Mouse (Mus musculus) mouse embryonic stem cell (cell line): ENCODE data around the gene Prpf8.
"Not testable (repeated sequence)": the region's sequence is repeated elsewhere in the genome, so short reads cannot be mapped to it uniquely, and the experiment has no call there.

Experiments
- in situ Hi-C, 2 experiments: fragments of 300-500 bp; cut with MboI; formaldehyde crosslinking; loops; 1 replicate in 1 of 2; 3 replicates in 1 of 2; pipeline ENCODE4 v1.14.3; 2019 to 2020; ENCODE audit warnings: low sequenced_read_pairs in 2 of 2, low pct_unique_long_range_greater_than_20kb in 1 of 2, mixed read lengths in 1 of 2; ENCODE audit not compliant: unreplicated experiment in 1 of 2

Prpf8 gene

DNA sequence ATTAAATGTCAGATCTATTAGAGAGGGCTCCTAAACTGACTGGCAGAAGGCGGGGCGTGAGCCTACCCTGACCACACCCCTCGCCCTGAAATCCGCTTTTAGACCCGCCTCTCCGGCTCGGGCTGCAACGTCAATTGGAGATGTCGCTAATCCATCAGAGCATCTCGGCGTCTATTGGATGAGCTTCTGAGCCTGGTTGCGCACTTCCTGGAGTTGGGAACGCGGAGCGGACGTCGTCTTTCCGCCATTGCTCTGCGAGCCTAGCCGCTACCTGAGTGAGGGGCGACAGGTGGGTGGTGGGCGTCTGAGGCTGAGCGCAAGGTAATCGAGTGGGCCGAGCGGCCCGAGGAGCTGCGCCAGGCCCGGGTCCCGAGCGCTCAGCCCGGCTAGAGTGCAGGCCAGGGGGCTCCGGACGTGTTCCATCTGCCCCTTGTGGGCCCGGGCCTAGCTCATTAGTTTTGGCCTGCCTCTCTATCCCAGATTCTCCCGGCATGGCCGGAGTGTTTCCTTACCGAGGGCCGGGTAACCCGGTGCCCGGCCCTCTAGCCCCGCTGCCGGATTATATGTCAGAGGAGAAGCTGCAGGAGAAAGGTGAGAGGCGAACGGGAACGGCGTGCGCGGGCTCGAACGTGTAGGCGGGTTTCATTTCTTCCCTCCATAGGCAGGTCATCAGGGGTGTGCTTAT lies at the start of gene Prpf8:
Prpf8 (plus strand) TSS at position 216 of the 685 bp plus-strand sequence.
- in situ Hi-C loops: loop anchor here in 1 of 2 experiments (25.0 kb wide), 1 partner anchor 824 kb away; no protein-coding TSS in a partner anchor

DNA sequence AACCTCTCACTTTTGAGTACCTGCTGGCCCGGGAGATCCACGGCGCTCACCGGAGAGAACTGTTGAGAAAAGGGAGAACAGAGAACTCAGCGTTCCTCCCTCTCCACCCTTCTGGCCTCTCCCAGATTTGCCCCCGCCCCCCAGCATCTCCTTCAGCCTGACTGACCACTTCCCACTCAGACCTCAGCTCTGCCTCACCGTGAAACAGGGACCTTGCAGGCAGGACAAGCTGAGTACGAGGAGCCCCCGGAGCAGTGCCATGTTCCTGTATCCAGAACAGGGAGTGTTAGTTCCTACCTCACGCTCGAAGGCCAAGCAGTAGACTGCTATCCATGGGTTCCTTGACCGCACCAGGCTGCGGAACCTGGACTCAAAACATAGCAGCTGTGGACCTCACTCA lies 48.4 kb upstream of the Prpf8 start:
- in situ Hi-C loops: no loop called here

DNA sequence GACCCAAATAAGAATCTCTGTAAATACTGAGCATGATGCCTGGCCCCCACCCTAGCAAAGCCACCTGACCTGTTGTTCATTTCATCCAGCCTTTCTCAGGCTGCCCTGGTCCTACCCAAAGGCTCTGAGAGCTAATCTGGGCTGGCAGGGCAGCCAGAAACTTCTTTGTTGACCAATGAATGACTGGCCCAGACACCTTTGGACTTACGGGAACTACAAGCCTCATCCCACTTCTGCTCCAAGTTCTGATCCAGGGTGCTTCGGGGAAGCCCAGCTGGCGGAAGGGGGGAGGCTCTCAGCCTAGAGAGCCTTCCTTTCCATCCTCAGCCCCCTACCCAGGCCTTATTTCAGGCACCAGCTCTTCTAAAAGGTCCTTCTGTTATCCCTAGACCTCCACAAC lies 47.8 kb upstream of the Prpf8 start:
- in situ Hi-C loops: no loop called here

DNA sequence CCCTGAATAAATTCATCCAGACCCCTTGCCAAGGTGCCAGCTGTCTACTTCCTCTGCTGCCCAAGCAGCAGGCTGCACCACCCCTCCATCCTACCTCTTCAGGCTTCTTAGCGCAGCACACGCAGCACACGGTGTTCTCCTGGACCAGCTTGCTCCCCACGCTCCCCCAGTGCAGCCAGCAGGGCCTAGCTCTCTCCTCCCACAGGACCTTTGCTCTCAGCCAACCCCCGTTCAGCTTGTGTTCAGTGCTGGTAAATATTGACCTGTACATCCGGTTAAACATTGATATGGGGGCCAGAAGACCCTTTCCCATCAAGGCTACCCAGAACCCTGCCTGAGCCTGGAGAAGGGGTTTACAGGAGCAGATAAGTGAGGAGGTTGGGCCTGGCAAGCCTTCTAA lies 47.3 kb upstream of the Prpf8 start, which contains the start of gene Serpinf2:
Serpinf2 (minus strand) TSS at position 229 of the 400 bp plus-strand sequence.
- in situ Hi-C loops: no loop called here

DNA sequence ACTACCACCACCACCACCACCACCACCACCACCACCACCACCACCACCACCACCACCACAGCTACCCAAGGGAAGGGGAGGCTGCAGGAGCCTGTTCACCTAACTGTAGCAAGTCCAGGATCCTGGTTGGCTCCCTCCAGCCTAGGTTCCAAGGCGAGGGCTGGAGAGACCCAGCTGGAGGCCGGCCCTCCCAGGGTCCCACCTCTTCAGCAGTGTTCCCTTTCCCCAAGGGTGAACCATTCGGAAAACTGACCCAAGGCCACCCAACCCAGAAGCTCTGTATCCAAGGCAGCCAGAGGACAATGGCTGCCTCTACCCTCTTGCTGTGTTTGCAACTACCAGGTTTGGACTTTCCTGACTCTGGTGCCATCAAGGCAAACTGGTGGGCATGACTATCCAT lies 46.7 kb upstream of the Prpf8 start:
- in situ Hi-C loops: no loop called here

DNA sequence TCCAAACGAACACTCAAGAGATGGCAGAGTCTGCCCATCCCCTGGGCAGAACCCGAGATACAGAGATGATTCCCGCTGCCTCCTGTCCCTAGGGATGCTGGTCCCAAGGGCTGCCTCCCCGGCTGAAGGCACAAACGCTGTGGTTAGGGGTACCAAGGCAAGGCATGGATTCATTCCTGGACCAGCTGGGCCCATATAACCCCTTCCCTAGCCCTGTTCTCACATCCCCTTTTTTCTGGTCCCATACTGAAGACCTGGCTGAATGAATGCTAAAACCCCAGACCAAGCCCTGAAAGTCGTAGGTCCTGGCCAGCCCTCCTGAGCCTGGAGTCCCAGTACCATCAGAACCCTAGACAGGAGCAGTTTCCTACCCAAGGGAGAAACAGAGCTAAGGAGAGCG lies 45.6 kb upstream of the Prpf8 start:
- in situ Hi-C loops: no loop called here

DNA sequence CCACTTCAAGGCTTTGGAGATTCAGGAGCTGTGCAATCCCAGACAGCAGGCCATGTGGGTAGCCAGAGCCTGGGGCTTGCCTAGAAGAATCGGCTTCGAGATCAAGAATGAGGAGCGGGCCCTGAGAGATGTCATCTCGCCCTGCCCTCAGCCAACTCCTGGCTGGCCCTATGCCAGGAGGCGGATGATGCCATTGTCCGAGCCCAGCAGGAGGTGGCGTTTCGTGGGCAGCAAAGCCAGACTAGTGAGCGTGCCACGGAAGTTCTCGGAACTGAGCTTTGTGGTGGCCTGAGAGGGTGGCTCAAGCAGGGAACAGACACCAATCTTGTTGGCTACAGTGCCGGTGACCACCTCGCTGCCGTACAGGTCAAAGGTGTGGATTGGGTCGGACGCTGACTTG lies 45.0 kb upstream of the Prpf8 start:
- in situ Hi-C loops: no loop called here

DNA sequence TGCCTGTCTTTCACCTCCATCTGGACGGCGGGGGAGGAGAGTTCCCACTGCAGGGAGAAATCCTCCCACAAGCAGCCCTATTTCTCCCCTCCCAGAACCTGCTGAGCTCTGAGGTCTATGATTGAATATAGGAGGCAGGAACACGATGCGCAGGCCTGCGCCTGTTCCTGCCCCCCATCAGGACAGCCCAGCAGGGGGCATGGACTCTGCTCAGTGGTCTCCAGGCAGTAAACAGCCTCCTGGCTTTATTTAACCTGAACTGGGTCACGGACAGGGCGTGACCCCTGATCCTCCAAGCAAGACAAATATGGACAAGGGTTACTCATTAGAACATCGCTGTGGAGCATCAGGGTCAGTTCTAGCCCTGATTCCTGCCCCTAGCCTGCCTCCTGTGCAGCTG lies 42.9 kb upstream of the Prpf8 start:
- in situ Hi-C loops: no loop called here

DNA sequence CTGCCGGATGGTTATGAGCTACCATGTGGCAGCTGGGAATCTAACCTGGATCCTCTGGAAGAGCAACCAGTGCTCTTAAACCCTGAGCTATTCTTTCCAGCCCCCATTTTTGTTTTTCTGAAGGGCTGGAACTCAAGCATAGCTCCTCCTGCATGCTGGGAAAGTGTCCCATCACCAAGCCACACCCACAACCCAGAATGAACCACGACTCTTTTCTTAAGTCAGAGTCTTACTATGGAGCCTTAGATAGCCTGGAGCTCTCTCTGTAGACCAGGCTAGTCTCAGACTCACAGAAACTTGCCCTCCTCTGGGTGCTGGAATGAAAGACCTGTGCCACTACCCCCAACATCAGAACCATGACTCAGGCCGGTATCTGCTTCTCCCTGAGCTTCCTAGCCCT lies 38.0 kb upstream of the Prpf8 start:
- in situ Hi-C loops: no loop called here

DNA sequence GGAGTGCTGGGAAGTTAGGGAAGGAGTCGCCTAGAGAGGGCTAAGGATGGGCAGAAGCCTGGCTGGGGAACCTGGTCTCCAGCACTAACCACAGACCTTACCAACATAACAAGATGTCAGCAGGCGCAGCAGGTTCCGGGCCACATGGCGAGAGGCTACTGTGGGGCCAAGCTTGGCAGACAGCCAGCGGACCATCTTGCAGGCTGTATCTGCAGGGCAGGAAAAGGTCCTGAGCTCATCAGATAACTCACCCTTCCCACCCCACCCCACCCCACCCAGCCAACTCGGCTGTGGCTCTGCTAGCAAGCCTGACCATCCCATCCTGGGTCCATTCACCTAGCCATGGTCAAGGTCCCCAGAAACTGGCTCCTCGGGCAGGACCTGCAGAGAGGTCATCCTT lies 36.9 kb upstream of the Prpf8 start:
- in situ Hi-C loops: no loop called here

DNA sequence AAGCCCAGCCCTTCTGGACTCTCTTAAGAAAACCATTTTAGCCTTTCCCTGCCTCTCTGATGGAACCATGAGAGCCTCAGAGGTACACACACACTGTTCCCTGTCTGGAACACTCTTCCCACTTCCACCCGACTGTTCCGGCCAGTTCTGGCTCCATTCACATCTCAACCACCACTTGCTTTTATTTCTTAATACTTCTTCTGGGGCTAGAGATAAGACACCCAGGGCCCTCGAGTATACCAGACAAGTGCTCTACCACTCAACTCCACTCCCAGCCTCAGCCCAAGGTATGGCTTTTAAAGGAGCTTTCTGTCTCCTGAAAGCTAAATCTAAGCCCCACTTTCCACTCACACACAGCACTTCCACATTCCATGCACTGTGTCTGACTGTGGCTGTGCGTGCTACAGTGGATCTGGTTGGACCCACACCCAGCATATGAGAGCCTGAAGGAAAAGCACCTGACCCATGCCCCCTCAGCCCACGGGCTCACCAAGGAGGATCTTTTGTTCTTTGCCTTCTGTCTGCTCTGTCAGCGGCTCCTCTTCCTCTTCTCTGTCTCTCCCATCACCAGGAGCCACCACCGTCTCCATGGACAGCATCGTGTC lies 36.2 kb upstream of the Prpf8 start:
- in situ Hi-C loops: no loop called here

DNA sequence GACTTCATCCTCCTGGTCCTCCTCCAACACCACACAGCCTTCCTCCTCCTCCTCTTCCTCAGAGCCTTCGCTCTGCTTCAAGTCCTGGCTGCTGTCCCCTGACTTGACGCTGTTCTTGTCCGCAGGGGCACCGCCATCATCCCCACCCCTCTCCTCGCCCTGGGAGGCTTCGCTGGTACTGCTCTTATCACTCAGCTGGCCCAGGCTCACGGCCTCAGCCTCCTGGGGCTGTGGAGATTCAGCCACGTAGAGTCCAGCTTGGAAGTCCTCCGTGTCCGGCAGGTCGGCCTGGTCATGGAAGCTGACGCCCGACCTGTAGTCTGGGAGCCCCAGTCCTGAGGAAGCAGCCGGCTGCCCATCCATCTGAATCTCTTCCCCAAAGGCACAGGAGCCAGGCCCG lies 35.7 kb upstream of the Prpf8 start:
- in situ Hi-C loops: no loop called here

DNA sequence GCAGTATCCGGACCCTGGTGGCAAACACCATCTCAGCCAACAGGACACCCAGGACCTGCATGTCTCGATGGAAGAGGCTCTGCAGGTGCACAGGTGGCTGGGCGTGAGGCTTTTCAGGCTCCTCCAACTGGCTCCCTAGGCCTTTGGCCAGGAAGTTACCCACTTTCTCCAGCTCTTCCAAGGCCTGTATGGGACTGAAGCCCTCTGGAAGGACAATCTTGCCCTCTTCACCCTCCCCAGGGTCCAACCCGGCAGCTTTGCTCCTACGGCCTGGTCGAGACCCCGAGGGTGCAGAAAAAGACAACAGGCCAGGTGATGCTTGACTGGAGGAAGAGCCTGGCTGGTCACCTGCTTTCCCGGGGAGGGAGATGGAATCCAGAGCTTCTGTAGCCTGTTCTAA lies 34.5 kb upstream of the Prpf8 start:
- in situ Hi-C loops: no loop called here

DNA sequence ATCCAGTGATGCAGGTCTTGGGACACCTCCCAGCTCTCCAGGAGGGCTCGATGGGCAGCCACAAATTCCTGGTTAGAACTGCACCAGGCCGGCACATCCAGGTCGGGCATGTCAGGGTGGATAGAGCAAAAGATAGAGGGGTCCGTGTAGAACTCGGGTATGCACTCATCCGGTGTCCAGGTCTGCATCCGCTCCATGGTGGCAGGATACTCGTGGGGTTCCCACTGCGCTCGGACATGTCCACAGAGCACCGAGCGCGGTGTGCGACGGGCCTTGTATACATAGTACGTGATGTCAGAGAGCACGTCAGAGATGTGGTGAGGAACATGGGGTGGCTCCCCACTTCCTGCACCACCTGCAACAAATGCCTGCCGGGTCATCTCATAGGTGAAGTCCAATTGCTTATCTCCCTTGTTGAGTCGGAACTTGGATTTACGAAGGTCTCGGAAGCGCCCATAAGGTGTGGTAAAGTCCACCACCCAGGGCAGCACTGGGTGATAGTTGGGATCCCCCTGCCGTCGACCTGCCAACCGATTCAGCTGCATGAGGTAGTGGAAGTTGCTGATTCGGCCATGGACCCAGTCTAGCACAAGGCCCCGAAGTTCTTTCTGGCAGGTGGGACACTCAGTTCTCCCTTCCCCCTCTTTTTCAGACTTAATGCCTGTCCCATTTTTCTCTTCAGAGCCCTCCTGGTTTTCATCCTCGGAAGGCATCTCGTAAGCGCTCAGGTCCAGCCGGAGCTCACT lies 33.6 kb upstream of the Prpf8 start:
- in situ Hi-C loops: no loop called here

DNA sequence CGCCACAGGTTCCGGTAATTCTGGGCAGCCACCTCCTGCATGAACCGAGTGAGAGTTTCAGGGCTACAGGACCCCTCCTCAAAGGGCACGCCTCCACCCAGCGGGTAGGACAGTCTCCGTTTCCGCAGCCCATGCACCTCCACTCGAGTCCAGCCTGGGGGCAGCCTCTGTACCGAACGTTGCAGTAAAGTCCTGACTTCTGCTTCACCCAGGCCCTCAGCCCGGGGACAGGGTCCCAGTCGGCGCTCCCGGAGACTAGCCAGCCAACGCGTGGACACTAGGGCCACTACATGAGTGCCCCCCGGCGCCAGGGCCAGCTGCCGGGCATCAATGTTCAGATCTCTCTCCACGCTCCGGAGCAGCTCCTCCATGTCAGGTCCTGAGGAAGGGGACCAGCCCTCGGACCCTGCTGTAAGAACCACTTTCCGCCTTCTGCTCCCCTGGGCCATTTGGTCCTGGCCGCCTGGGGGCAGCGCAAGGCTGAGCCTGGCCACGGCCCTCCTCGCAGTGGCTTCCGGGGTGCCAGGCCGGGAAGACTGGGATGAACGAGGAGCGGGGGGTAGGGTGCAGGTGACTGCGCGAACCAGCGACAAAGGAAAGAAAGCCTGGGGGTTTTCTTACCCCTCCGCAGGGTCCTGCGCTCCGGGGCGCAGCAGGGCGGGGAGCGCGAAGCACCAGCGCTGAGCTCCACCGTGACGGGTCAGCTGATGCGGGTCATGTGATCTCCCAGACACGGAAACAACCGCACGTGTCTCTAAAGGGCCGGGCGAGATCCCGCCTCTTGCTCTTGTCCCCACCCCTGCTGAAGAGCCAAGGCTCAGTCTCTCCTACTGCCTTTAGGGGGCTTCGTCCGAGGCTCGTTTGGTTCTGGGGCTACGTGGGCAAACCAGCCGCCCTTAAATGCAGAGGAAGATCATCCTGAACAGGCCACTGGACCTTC lies 32.4 kb upstream of the Prpf8 start, which contains the start of gene Wdr81:
Wdr81 (minus strand) TSS at position 727 of the 940 bp plus-strand sequence.
- in situ Hi-C loops: no loop called here

DNA sequence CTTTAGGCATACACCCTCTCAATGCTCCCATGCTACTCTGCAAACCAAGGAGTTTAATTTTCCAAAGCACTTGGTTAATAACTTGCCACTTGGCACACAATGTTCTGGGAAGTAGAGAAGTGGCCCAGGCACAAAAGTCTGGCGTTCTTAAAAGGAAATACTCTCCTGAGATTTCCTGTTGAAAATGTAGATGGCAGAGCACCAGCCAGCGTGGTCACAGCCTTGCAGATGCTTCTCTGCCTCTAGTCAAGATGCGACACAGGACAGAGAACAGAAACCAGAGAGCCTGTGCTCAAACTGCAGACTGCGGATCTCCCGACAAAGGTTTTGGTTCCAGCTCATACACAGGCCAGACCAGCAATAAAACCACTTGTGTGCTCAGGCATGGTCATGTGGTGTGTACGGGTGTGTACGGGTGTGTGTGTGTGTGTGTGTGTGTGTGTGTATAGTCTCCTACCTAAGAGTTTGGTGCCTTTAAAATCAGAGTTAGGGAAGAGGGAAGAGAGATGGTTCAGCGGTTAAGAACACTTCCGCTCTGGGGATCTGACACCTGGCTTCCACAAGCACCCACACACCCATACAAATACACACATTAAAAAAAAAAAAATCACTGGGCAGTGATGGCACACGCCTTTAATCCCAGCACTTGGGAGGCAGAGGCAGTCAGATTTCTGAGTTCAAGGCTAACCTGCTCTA lies 31.4 kb upstream of the Prpf8 start:
- in situ Hi-C loops: no loop called here

DNA sequence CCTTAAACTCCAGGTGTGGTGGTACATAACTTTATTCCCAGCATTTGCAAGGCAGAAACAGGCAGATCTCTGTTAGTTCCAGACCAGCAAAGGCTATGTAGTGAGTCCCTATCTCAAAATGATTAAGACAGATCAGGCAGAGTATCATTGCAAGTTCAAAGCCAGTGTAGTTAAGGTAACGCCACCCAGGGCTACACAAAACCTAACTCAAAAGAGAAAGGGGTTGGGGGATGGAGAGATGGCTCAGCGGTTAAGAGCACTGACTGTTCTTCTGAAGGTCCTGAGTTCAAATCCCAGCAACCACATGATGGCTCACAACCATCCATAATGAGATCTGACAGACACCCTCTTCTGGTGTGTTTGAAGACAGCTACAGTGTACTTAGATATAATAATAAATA lies 30.6 kb upstream of the Prpf8 start:
- in situ Hi-C loops: not testable (repeated sequence)

DNA sequence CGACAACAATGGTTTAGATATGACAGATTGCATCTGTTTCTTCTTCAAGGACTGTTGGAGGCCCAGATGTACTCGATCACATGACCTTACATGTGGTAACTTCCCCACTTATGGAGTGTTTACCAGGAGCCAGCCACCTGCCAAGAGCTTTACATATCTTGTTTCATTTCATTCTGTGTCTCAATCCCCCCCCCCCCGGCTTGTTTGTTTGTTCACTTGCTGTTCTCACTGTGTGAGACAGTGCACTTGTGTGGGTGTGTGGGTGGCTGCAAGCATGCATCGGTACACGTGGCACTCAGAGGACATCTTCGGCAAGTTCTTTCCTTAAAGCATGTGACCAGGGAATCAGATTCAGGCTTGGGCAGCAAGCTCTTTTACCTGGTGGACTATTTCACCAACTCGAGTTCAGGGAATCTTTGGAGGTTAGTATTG lies 30.2 kb upstream of the Prpf8 start:
- in situ Hi-C loops: no loop called here
